Mouse (Mus musculus): ENCODE data around the gene Dock4.

Gene Dock4

GRCm38 (mm10) chr12:40462693-40463235 lies 17.0 kb downstream of the Dock4 start:
- no peak for DNase-seq (ENCODE audit: low spot score in 2 of 2)

GRCm38 (mm10) chr12:40463828-40464227 lies 18.1 kb downstream of the Dock4 start:
- no peak for DNase-seq (ENCODE audit: low spot score in 2 of 2)

- DNase-seq (ENCODE audit: low spot score in 2 of 2): peak; percentile 70 to 77
Measured at GRCm38 (mm10) chr12:40464282-40464681, 18.5 kb downstream of the Dock4 start.

- peak; percentile 76 to 78 for DNase-seq (ENCODE audit: low spot score in 2 of 2)
Measured at GRCm38 (mm10) chr12:40468235-40468634, 22.5 kb downstream of the Dock4 start.

- DNase-seq (ENCODE audit: low spot score in 2 of 2): no peak
Measured at GRCm38 (mm10) chr12:40469009-40469408, 23.3 kb downstream of the Dock4 start.

- no peak for DNase-seq (ENCODE audit: low spot score in 2 of 2)
Measured at GRCm38 (mm10) chr12:40471649-40472399, 26.1 kb downstream of the Dock4 start.

GRCm38 (mm10) chr12:40473709-40474108 lies 28.0 kb downstream of the Dock4 start:
- DNase-seq (ENCODE audit: low spot score in 2 of 2): no peak

- peak in 1 of 2 experiments; percentile 64 for DNase-seq (ENCODE audit: low spot score in 2 of 2)
Measured at GRCm38 (mm10) chr12:40477621-40478452, 32.1 kb downstream of the Dock4 start.

GRCm38 (mm10) chr12:40484224-40484623 lies 38.5 kb downstream of the Dock4 start:
- peak; percentile 51 to 59 for DNase-seq (ENCODE audit: low spot score in 2 of 2)

- no peak for DNase-seq (ENCODE audit: low spot score in 2 of 2)
Measured at GRCm38 (mm10) chr12:40485210-40485609, 39.5 kb downstream of the Dock4 start.

- no peak for DNase-seq (ENCODE audit: low spot score in 2 of 2)
Measured at GRCm38 (mm10) chr12:40486047-40486837, 40.5 kb downstream of the Dock4 start.

GRCm38 (mm10) chr12:40496387-40496786 lies 50.6 kb downstream of the Dock4 start:
- DNase-seq (ENCODE audit: low spot score in 2 of 2): no peak

- no peak for DNase-seq (ENCODE audit: low spot score in 2 of 2)
Measured at GRCm38 (mm10) chr12:40497806-40498205, 52.1 kb downstream of the Dock4 start.

GRCm38 (mm10) chr12:40498250-40498671 lies 52.5 kb downstream of the Dock4 start:
- DNase-seq (ENCODE audit: low spot score in 2 of 2): no peak

- DNase-seq (ENCODE audit: low spot score in 2 of 2): peak; percentile 57 to 58
Measured at GRCm38 (mm10) chr12:40498928-40499626, 53.3 kb downstream of the Dock4 start.

- DNase-seq (ENCODE audit: low spot score in 2 of 2): no peak
Measured at GRCm38 (mm10) chr12:40499627-40500329, 54.0 kb downstream of the Dock4 start.

GRCm38 (mm10) chr12:40501141-40501540 lies 55.4 kb downstream of the Dock4 start:
- DNase-seq (ENCODE audit: low spot score in 2 of 2): no peak

GRCm38 (mm10) chr12:40503520-40503919 lies 57.8 kb downstream of the Dock4 start:
- no peak for DNase-seq (ENCODE audit: low spot score in 2 of 2)

- DNase-seq (ENCODE audit: low spot score in 2 of 2): no peak
Measured at GRCm38 (mm10) chr12:40504687-40505086, 58.9 kb downstream of the Dock4 start.

GRCm38 (mm10) chr12:40507823-40508390 lies 62.2 kb downstream of the Dock4 start:
- no peak for DNase-seq (ENCODE audit: low spot score in 2 of 2)
